Mouse (Mus musculus): Measurements from ENCODE around the gene March10. TPM values are rescaled to one million over a fixed set of nuclear protein-coding genes. Genes with fewer than 3 reads are reported as not detected.

March10 gene
- total and polyA plus RNA-seq, 3 experiments: 0.08 TPM; not detected in 2

- no peak overlapping the region for H3K9ac ChIP-seq (ENCODE audit: low read depth, low read length)
- no peaks in the 10 kb centered on the region for H3K27me3 ChIP-seq (ENCODE audit: control insufficient read depth, insufficient read depth, low read length)
- H3K36me3 ChIP-seq (ENCODE audit: control insufficient read depth, insufficient read depth, low read length): no peaks in the 10 kb centered on the region; the same call in 1 of the 2 replicates
- TF ChIP-seq POLR2A (IDR thresholded peaks at IDR 0.05; ENCODE audit: insufficient read depth, low read depth, low read length): no peak
- TF ChIP-seq EP300 (IDR thresholded peaks at IDR 0.05; ENCODE audit: insufficient read depth, low read depth, low read length): no peak
- no peak for TF ChIP-seq CTCF (IDR thresholded peaks at IDR 0.05)
- WGBS: 66% methylated on average over 9 of the region's 9 CpGs
- no peak overlapping the region for H3K27ac ChIP-seq
- intact Hi-C loops (cut with DNase I): loop anchor here (5.0 kb wide), 1 partner anchor 50 kb away; no protein-coding TSS in a partner anchor
- peaks cover 7% of the 10 kb centered on the region for H3K4me1 ChIP-seq (ENCODE audit: control insufficient read depth, insufficient read depth, low read length)
- H3K79me2 ChIP-seq (replicated peaks; ENCODE audit: control insufficient read depth, insufficient read depth, low read length): no peaks in the 10 kb centered on the region
- DNase-seq: no peak
- no peak overlapping the region for H3K4me3 ChIP-seq
Measured at GRCm38 (mm10) chr11:105371818-105372217, 84.7 kb downstream of the March10 start.

- Histone ChIP-seq H3K4me1 (ENCODE audit: control insufficient read depth, insufficient read depth, low read length) (peaks cover 18% of the 10 kb centered on the region), H3K27me3 (ENCODE audit: control insufficient read depth, insufficient read depth, low read length) (no peaks in the 10 kb centered on the region), H3K36me3 (ENCODE audit: control insufficient read depth, insufficient read depth, low read length) (no peaks in the 10 kb centered on the region; the same call in 1 of the 2 replicates), H3K9ac (ENCODE audit: low read depth, low read length) (no peak overlapping the region), H3K79me2 (replicated peaks; ENCODE audit: control insufficient read depth, insufficient read depth, low read length) (no peaks in the 10 kb centered on the region), H3K4me3 (no peak overlapping the region), H3K27ac (peak overlapping the region; percentile 52)
- 76% methylated on average over 13 of the region's 13 CpGs for WGBS
- intact Hi-C loops (cut with DNase I): loop anchor here (5.0 kb wide), 1 partner anchor 53 kb away; no protein-coding TSS in a partner anchor
- DNase-seq: peak in 1 of 2 experiments; percentile 43
- TF ChIP-seq POLR2A (IDR thresholded peaks at IDR 0.05; ENCODE audit: insufficient read depth, low read depth, low read length) (no peak), CTCF (IDR thresholded peaks at IDR 0.05) (no peak)
Measured at GRCm38 (mm10) chr11:105369526-105370386, 86.8 kb downstream of the March10 start.

GRCm38 (mm10) chr11:105368833-105369232 lies 87.7 kb downstream of the March10 start:
- Histone ChIP-seq H3K4me3 (no peak overlapping the region), H3K36me3 (ENCODE audit: control insufficient read depth, insufficient read depth, low read length) (no peaks in the 10 kb centered on the region; the same call in 1 of the 2 replicates), H3K27ac (no peak overlapping the region), H3K79me2 (replicated peaks; ENCODE audit: control insufficient read depth, insufficient read depth, low read length) (no peaks in the 10 kb centered on the region), H3K27me3 (ENCODE audit: control insufficient read depth, insufficient read depth, low read length) (no peaks in the 10 kb centered on the region), H3K4me1 (ENCODE audit: control insufficient read depth, insufficient read depth, low read length) (peaks cover 20% of the 10 kb centered on the region), H3K9ac (ENCODE audit: low read depth, low read length) (no peak overlapping the region)
- TF ChIP-seq CTCF (IDR thresholded peaks at IDR 0.05): no peak
- no peak for TF ChIP-seq POLR2A (IDR thresholded peaks at IDR 0.05; ENCODE audit: insufficient read depth, low read depth, low read length)
- no peak for TF ChIP-seq EP300 (IDR thresholded peaks at IDR 0.05; ENCODE audit: insufficient read depth, low read depth, low read length)
- 56% methylated on average over 5 of the region's 5 CpGs for WGBS
- intact Hi-C loops (cut with DNase I): no loop called here
- DNase-seq: no peak

- Histone ChIP-seq H3K9ac (ENCODE audit: low read depth, low read length) (no peak overlapping the region), H3K36me3 (ENCODE audit: control insufficient read depth, insufficient read depth, low read length) (no peaks in the 10 kb centered on the region; the same call in 1 of the 2 replicates), H3K79me2 (replicated peaks; ENCODE audit: control insufficient read depth, insufficient read depth, low read length) (no peaks in the 10 kb centered on the region), H3K27ac (no peak overlapping the region), H3K4me1 (ENCODE audit: control insufficient read depth, insufficient read depth, low read length) (peaks cover 17% of the 10 kb centered on the region), H3K4me3 (no peak overlapping the region), H3K27me3 (ENCODE audit: control insufficient read depth, insufficient read depth, low read length) (no peaks in the 10 kb centered on the region)
- no peak for TF ChIP-seq EP300 (IDR thresholded peaks at IDR 0.05; ENCODE audit: insufficient read depth, low read depth, low read length)
- TF ChIP-seq CTCF (IDR thresholded peaks at IDR 0.05): no peak
- TF ChIP-seq POLR2A (IDR thresholded peaks at IDR 0.05; ENCODE audit: insufficient read depth, low read depth, low read length): no peak
- WGBS: 65% methylated on average over 3 of the region's 3 CpGs
- intact Hi-C loops (cut with DNase I): no loop called here
- DNase-seq: no peak
Measured at GRCm38 (mm10) chr11:105367163-105367562, 89.4 kb downstream of the March10 start.

- WGBS: 61% methylated on average over 4 of the region's 4 CpGs
- DNase-seq: no peak
- no peaks in the 10 kb centered on the region for H3K27me3 ChIP-seq (ENCODE audit: control insufficient read depth, insufficient read depth, low read length)
- no peaks in the 10 kb centered on the region; the same call in 1 of the 2 replicates for H3K36me3 ChIP-seq (ENCODE audit: control insufficient read depth, insufficient read depth, low read length)
- H3K79me2 ChIP-seq (replicated peaks; ENCODE audit: control insufficient read depth, insufficient read depth, low read length): no peaks in the 10 kb centered on the region
- intact Hi-C loops (cut with DNase I): no loop called here
- no peak overlapping the region for H3K27ac ChIP-seq
- TF ChIP-seq POLR2A (IDR thresholded peaks at IDR 0.05; ENCODE audit: insufficient read depth, low read depth, low read length) (no peak), EP300 (IDR thresholded peaks at IDR 0.05; ENCODE audit: insufficient read depth, low read depth, low read length) (no peak), CTCF (IDR thresholded peaks at IDR 0.05) (no peak)
- H3K4me3 ChIP-seq: no peak overlapping the region
- no peak overlapping the region for H3K9ac ChIP-seq (ENCODE audit: low read depth, low read length)
- peaks cover 17% of the 10 kb centered on the region for H3K4me1 ChIP-seq (ENCODE audit: control insufficient read depth, insufficient read depth, low read length)
Measured at GRCm38 (mm10) chr11:105366051-105366450, 90.5 kb downstream of the March10 start.

- H3K27me3 ChIP-seq (ENCODE audit: control insufficient read depth, insufficient read depth, low read length): no peaks in the 10 kb centered on the region
- no peak overlapping the region for H3K9ac ChIP-seq (ENCODE audit: low read depth, low read length)
- intact Hi-C loops (cut with DNase I): no loop called here
- no peak for TF ChIP-seq EP300 (IDR thresholded peaks at IDR 0.05; ENCODE audit: insufficient read depth, low read depth, low read length)
- TF ChIP-seq CTCF (IDR thresholded peaks at IDR 0.05): no peak
- TF ChIP-seq POLR2A (IDR thresholded peaks at IDR 0.05; ENCODE audit: insufficient read depth, low read depth, low read length): no peak
- WGBS: 69% methylated on average over 3 of the region's 3 CpGs
- H3K79me2 ChIP-seq (replicated peaks; ENCODE audit: control insufficient read depth, insufficient read depth, low read length): no peaks in the 10 kb centered on the region
- no peak for DNase-seq
- H3K4me1 ChIP-seq (ENCODE audit: control insufficient read depth, insufficient read depth, low read length): peaks cover 17% of the 10 kb centered on the region
- no peak overlapping the region for H3K4me3 ChIP-seq
- peak overlapping the region; percentile 82 for H3K27ac ChIP-seq
- no peaks in the 10 kb centered on the region; the same call in 1 of the 2 replicates for H3K36me3 ChIP-seq (ENCODE audit: control insufficient read depth, insufficient read depth, low read length)
Measured at GRCm38 (mm10) chr11:105365611-105366010, 90.9 kb downstream of the March10 start.
